Mouse (Mus musculus) v-Abl transformed pro-B cells (cell line): ENCODE results near the gene Tmc3.

ENCODE experiments used
- in situ Hi-C, 2 experiments: fragments of 400-800 bp; cut with MboI; formaldehyde crosslinking; loops; one replicate each; pipeline ENCODE4 v1.15.1; 2025; ENCODE audit not compliant: unreplicated experiment in 2 of 2

The Tmc3 gene

GRCm38 (mm10) chr7:83660273-83660691 lies 75.6 kb downstream of the Tmc3 start:
- in situ Hi-C loops, result loop anchor here in 1 of 2 experiments (25.0 kb wide), 2 partner anchors 452 to 798 kb away; partner anchors contain the start of gene Mex3b

- in situ Hi-C loops, result loop anchor here in 1 of 2 experiments (25.0 kb wide), 2 partner anchors 451 to 799 kb away; partner anchors contain the start of gene Mex3b
Observed at GRCm38 (mm10) chr7:83661031-83661430, 76.3 kb downstream of the Tmc3 start.

- in situ Hi-C loops, result loop anchor here in 1 of 2 experiments (25.0 kb wide), 2 partner anchors 451 to 799 kb away; partner anchors contain the start of gene Mex3b
Observed at GRCm38 (mm10) chr7:83661763-83662162, 77.0 kb downstream of the Tmc3 start.

- in situ Hi-C loops, result loop anchor here in 1 of 2 experiments (25.0 kb wide), 2 partner anchors 449 to 801 kb away; partner anchors contain the start of gene Mex3b
Observed at GRCm38 (mm10) chr7:83662711-83663375, 78.1 kb downstream of the Tmc3 start.

DNA sequence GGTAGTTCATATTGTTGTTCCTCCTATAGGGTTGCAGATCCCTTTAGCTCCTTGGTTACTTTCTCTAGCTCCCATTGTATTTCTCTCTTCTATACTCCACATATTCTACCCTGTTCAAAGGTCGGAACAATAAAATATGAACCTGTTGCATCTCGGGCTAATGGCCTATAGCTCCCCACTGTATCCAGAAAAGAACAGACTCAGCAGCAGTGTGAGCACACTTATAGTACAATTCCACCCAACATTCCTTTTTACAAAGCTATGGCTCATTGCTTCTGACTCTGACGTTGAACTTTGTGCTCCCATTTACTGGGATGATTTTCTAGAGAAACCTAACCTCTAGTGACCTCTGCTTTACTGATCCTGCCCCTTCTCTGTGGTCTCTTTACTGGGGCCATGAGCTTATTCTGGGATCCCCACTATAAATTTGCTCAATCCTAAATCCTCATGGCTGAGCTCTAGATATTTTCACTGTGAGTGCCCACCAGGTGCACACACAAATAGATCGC lies 81.4 kb downstream of the Tmc3 start:
- in situ Hi-C loops, result loop anchor here in 1 of 2 experiments (5.0 to 25.0 kb wide), 3 partner anchors 221 to 804 kb away; partner anchors contain the start of gene Mex3b

DNA sequence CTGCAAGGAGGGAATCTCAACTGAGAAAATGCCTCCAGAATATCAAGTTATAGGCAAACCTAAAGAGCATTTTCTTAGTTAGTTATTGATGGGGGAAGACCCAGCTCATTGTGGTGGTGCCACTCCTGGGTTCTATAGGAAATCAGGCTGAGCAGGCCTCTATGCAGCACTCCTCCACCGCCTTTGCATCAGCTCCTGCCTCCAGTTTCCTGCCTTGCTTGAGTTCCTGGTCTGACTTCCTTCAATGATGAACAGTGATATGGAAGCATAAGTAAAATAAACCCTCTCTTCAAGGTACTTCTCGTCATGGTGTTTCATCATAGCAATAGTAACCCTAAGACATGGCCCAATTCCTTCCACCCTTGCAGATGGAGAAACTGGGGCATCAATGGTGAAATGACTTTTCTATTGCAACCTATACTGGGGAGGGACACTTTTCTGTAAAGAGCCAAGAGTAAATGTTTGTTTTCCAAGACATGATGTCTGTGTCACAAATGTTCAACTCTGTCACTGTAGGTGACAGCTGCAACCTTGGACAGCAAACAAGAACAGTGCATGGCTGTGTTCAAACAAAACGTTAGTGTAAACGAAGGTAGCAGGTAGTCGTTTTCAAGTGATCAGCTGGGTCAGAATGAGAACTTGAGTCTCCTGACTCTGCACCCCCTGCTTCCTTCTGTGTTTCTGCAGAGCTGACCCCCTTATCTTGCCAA lies 83.4 kb downstream of the Tmc3 start:
- in situ Hi-C loops, result loop anchor here in 1 of 2 experiments (5.0 to 25.0 kb wide), 3 partner anchors 219 to 806 kb away; partner anchors contain the start of gene Mex3b

- in situ Hi-C loops, result loop anchor here in 1 of 2 experiments (5.0 to 25.0 kb wide), 3 partner anchors 219 to 806 kb away; partner anchors contain the start of gene Mex3b
Observed at GRCm38 (mm10) chr7:83668724-83669123, 84.0 kb downstream of the Tmc3 start.

- in situ Hi-C loops, result loop anchor here (5.0 to 25.0 kb wide), 5 partner anchors 104 to 809 kb away; partner anchors contain the start of gene Mex3b (in 1 of the 2)
Observed at GRCm38 (mm10) chr7:83671573-83671972, 86.8 kb downstream of the Tmc3 start.
